ENCODE assay signal across 8 mouse cellular contexts in the genomic region with DNA sequence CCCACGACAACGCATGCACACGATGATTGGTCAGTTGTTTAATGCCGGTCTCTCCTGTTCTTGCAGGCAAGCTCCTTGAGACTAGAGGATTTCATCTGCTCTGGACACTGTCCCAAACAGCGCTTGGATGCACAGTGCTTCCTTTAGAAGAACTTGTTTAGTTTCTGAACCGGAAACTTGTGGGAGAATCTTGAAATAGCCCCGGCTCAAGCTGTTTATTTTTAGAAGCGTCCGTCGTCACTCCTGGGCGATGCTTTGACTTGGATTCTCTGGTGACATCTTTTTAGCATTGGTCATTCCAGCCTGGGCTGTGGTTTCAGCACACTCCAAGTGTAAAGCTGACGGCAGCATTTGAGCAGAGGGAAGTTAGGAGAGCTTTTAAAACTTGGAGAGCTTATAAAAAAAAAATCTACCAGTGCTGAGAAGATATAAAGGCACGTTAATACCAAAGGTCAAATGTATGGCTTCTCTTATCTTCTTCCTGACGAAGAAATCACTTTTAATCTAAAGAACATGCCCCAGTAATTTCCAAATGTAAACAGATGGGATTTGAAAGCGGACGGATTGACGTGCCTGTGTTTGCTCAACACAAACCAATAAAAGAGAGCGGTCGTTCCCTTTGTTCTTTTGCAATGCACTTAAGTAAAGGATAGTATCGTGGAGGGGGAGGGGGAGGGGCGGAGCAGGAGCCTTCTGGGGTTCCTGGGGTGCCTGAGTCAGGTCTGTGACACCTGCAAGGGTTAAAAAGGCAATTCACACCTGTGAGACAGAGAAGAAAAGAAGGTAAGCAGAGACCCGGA. TPM values are rescaled to one million over a fixed set of nuclear protein-coding genes. Genes with fewer than 3 reads are reported as not detected.
DNase-seq lines count a peak whose midpoint lies in the region; ATAC-seq and TF ChIP-seq lines count a peak whose summit lies in the region.

No protein-coding gene starts in this region.

- no peak overlapping the region for H3K4me3 ChIP-seq in midbrain, embryonic 13.5 days (replicated peaks)
- H3K4me3 ChIP-seq in midbrain, embryonic 11.5 days (ENCODE audit: low read depth, low read length) = no peak overlapping the region
- no peak overlapping the region for H3K4me3 ChIP-seq in embryonic facial prominence, embryonic 11.5 days (ENCODE audit: low read depth, low read length)
- H3K4me3 ChIP-seq in heart, postnatal 0 days (ENCODE audit: low read depth, low read length) = peak overlapping the region; percentile 31

- no peak for TF ChIP-seq CTCF in heart, postnatal 0 days (IDR thresholded peaks at IDR 0.05; ENCODE audit: low read depth)

- H3K9ac ChIP-seq in midbrain, embryonic 13.5 days (replicated peaks) = no peak overlapping the region
- H3K9ac ChIP-seq in midbrain, embryonic 11.5 days (ENCODE audit: low read length) = no peak overlapping the region
- no peak overlapping the region for H3K9ac ChIP-seq in embryonic facial prominence, embryonic 11.5 days (replicated peaks; ENCODE audit: low read length)
- peak overlapping the region; percentile 42 for H3K9ac ChIP-seq in heart, postnatal 0 days (replicated peaks; ENCODE audit: low read depth, low read length)

- H3K4me2 ChIP-seq in midbrain, embryonic 13.5 days (replicated peaks) = no peak overlapping the region
- H3K4me2 ChIP-seq in midbrain, embryonic 11.5 days = no peak overlapping the region
- no peak overlapping the region for H3K4me2 ChIP-seq in embryonic facial prominence, embryonic 11.5 days (ENCODE audit: low read depth, low read length)
- H3K4me2 ChIP-seq in heart, postnatal 0 days (ENCODE audit: low read depth, low read length) = peak overlapping the region; percentile 54

- H3K4me1 ChIP-seq in midbrain, embryonic 13.5 days (replicated peaks) = peaks cover 8% of the 10 kb centered on the region; the same call in 1 of the 2 replicates
- peaks cover 3% of the 10 kb centered on the region; the same call in 1 of the 2 replicates for H3K4me1 ChIP-seq in midbrain, embryonic 11.5 days (ENCODE audit: control insufficient read depth, insufficient read depth, low read length)
- no peaks in the 10 kb centered on the region for H3K4me1 ChIP-seq in embryonic facial prominence, embryonic 11.5 days (ENCODE audit: control insufficient read depth, insufficient read depth, low read length)
- peaks cover 17% of the 10 kb centered on the region; the same call in 1 of the 2 replicates for H3K4me1 ChIP-seq in heart, postnatal 0 days (ENCODE audit: control insufficient read depth, insufficient read depth)

- no peaks in the 10 kb centered on the region for H3K36me3 ChIP-seq in midbrain, embryonic 13.5 days
- no peaks in the 10 kb centered on the region for H3K36me3 ChIP-seq in midbrain, embryonic 11.5 days (ENCODE audit: control insufficient read depth, insufficient read depth, low read length)
- H3K36me3 ChIP-seq in embryonic facial prominence, embryonic 11.5 days (replicated peaks; ENCODE audit: control insufficient read depth, insufficient read depth, low read depth, low read length) = no peaks in the 10 kb centered on the region
- no peaks in the 10 kb centered on the region for H3K36me3 ChIP-seq in heart, postnatal 0 days (replicated peaks; ENCODE audit: control insufficient read depth, insufficient read depth, low read length)

- no peaks in the 10 kb centered on the region for H3K27me3 ChIP-seq in midbrain, embryonic 13.5 days
- no peaks in the 10 kb centered on the region for H3K27me3 ChIP-seq in midbrain, embryonic 11.5 days (ENCODE audit: control insufficient read depth, insufficient read depth, low read length)
- H3K27me3 ChIP-seq in embryonic facial prominence, embryonic 11.5 days (ENCODE audit: control insufficient read depth, insufficient read depth, low read length) = no peaks in the 10 kb centered on the region
- no peaks in the 10 kb centered on the region for H3K27me3 ChIP-seq in heart, postnatal 0 days (ENCODE audit: control insufficient read depth, insufficient read depth, low read length)

- H3K27ac ChIP-seq in midbrain, embryonic 13.5 days = peak overlapping the region; percentile 40; the same call in 1 of the 2 replicates
- H3K27ac ChIP-seq in midbrain, embryonic 11.5 days (ENCODE audit: low read depth, low read length) = no peak overlapping the region
- no peak overlapping the region for H3K27ac ChIP-seq in embryonic facial prominence, embryonic 11.5 days (replicated peaks; ENCODE audit: low read depth, low read length)
- H3K27ac ChIP-seq in heart, postnatal 0 days (ENCODE audit: low read depth) = peak overlapping the region; percentile 88

- no peak for DNase-seq in midbrain, embryonic 11.5 days (ENCODE audit: low spot score, missing footprints)
- DNase-seq in embryonic facial prominence, embryonic 11.5 days (ENCODE audit: low spot score) = peak; percentile 54
- DNase-seq in heart, postnatal 0 days (ENCODE audit: low spot score) = peak; percentile 91
- peak; percentile 66 for DNase-seq in kidney, postnatal 10 days
- peak; percentile 57 for DNase-seq in lung, postnatal 25 days (ENCODE audit: low spot score)
- no peak for DNase-seq in ovary, postnatal 36 days (ENCODE audit: low spot score)

- H3K9me3 ChIP-seq in midbrain, embryonic 13.5 days = no peaks in the 10 kb centered on the region
- H3K9me3 ChIP-seq in midbrain, embryonic 11.5 days (ENCODE audit: control insufficient read depth, low read length) = no peaks in the 10 kb centered on the region
- no peaks in the 10 kb centered on the region for H3K9me3 ChIP-seq in embryonic facial prominence, embryonic 11.5 days (replicated peaks; ENCODE audit: control insufficient read depth, low read length)
- no peaks in the 10 kb centered on the region for H3K9me3 ChIP-seq in heart, postnatal 0 days (replicated peaks; ENCODE audit: control insufficient read depth, low read length)

- TF ChIP-seq EP300 in heart, postnatal 0 days (IDR thresholded peaks at IDR 0.05; ENCODE audit: low read depth) = peak; percentile 55; the same call in 1 of the 2 replicates

- WGBS in midbrain, embryonic 13.5 days = 37% methylated on average over 22 of the region's 22 CpGs
- 31% methylated on average over 22 of the region's 22 CpGs for WGBS in midbrain, embryonic 11.5 days
- 28% methylated on average over 22 of the region's 22 CpGs for WGBS in embryonic facial prominence, embryonic 11.5 days
- 1% methylated on average over 22 of the region's 22 CpGs for WGBS in heart, postnatal 0 days

- ATAC-seq in midbrain, embryonic 13.5 days = 0 out of 2 replicates have a peak, but pooled peaks have one; percentile 14
- ATAC-seq in midbrain, embryonic 11.5 days (ENCODE audit: low FRiP score) = no peak
- ATAC-seq in embryonic facial prominence, embryonic 11.5 days (replicated peaks; ENCODE audit: insufficient number of reproducible peaks, low FRiP score, low TSS enrichment, low read depth) = no peak
- peak; percentile 93 for ATAC-seq in heart, postnatal 0 days (ENCODE audit: insufficient read depth, low read depth)
- no peak for ATAC-seq in megakaryocyte-erythroid progenitor cell, adult 5-6 weeks (replicated peaks; ENCODE audit: low FRiP score, low TSS enrichment, poor library complexity, severe bottlenecking)

RNA-seq across cellular contexts. Expression of a gene that starts 46.5 kb away (rescaled TPM):
- 14.3 and 15.7 TPM in 2 replicates for polyA plus RNA-seq in midbrain, embryonic 13.5 days (2015; fragmentation: Nextera tagmentation; extraction: Ambion mirVana)
- polyA plus RNA-seq in midbrain, embryonic 11.5 days (2014; fragmentation: Nextera tagmentation; extraction: Ambion mirVana) = 24.1 and 25.6 TPM in 2 replicates
- 26.8 and 28.4 TPM in 2 replicates for polyA plus RNA-seq in embryonic facial prominence, embryonic 11.5 days (2014; fragmentation: Nextera tagmentation; extraction: Ambion mirVana)
- 17.1 and 18.4 TPM in 2 replicates for total RNA-seq in heart, postnatal 0 days (2014; rRNA removed; ENCODE audit: low replicate concordance)
- 6.6 and 7.0 TPM in 2 replicates for polyA plus RNA-seq in heart, postnatal 0 days (2015; fragmentation: Nextera tagmentation; extraction: Ambion mirVana)
- 47.1 and 51.3 TPM in 2 replicates for total RNA-seq in megakaryocyte-erythroid progenitor cell, adult 5-6 weeks (2014; fragmentation: Nextera tagmentation)
- total RNA-seq in megakaryocyte-erythroid progenitor cell, adult 5-6 weeks (2017) = 26.9 and 49.6 TPM in 2 replicates

Comparison
In these comparisons a context has a peak if more than half of its experiments do, and no peak if none do; other contexts are left out.
1. ATAC-seq: peak in midbrain, embryonic 13.5 days (single experiment) and heart, postnatal 0 days (single experiment); none in midbrain, embryonic 11.5 days (single experiment), embryonic facial prominence, embryonic 11.5 days (single experiment) and megakaryocyte-erythroid progenitor cell, adult 5-6 weeks (single experiment).
2. H3K27ac ChIP-seq: peak in midbrain, embryonic 13.5 days (single experiment) and heart, postnatal 0 days (single experiment); none in midbrain, embryonic 11.5 days (single experiment) and embryonic facial prominence, embryonic 11.5 days (single experiment).
3. DNase-seq: peak in embryonic facial prominence, embryonic 11.5 days (single experiment), heart, postnatal 0 days (single experiment), kidney, postnatal 10 days (single experiment) and lung, postnatal 25 days (single experiment); none in midbrain, embryonic 11.5 days (single experiment) and ovary, postnatal 36 days (single experiment).